Mouse (Mus musculus) lung, postnatal 0 days (tissue): Measurements from ENCODE around the gene Adcy6. TPM values are rescaled to one million over a fixed set of nuclear protein-coding genes. Genes with fewer than 3 reads are reported as not detected.

ENCODE experiments used
- ATAC-seq: fragments of 200-750 bp; cut with Nextera tagmentation; 2 replicates; pipeline ENCODE4 v1.8.0; 2017; ENCODE audit warnings: moderate library complexity
- DNase-seq: peaks from one replicate; pipeline ENCODE4 v3.0.0-alpha.2; 2016; ENCODE audit warnings: low spot score
- H3K27ac ChIP-seq: fragments of 300-500 bp; sonication (generic); 2 replicates; pipeline ENCODE4 v1.5.1; 2014; ENCODE audit warnings: antibody characterized with exemption, mild to moderate bottlenecking, low read length, mixed read lengths
- H3K27me3 ChIP-seq: fragments of 300-500 bp; sonication (generic); replicated peaks from 2 replicates; pipeline ENCODE4 v1.6.1; 2014; ENCODE audit warnings: low read length, mixed read lengths; ENCODE audit not compliant: insufficient read depth
- H3K36me3 ChIP-seq: fragments of 300-500 bp; sonication (generic); 2 replicates; pipeline ENCODE4 v1.6.1; 2014; ENCODE audit warnings: low read length, mixed read lengths; ENCODE audit not compliant: insufficient read depth
- H3K4me1 ChIP-seq: fragments of 300-500 bp; sonication (generic); 2 replicates; pipeline ENCODE4 v1.6.1; 2014; ENCODE audit warnings: antibody characterized with exemption, low read depth, low read length, mixed read lengths; ENCODE audit not compliant: insufficient read depth
- H3K4me2 ChIP-seq: fragments of 300-500 bp; sonication (generic); replicated peaks from 2 replicates; pipeline ENCODE4 v1.6.1; 2014; ENCODE audit warnings: low read depth, mild to moderate bottlenecking, low read length, moderate library complexity, mixed read lengths
- H3K4me3 ChIP-seq: fragments of 300-500 bp; sonication (generic); 2 replicates; pipeline ENCODE4 v1.5.1; 2014; ENCODE audit warnings: low read depth, low read length
- H3K9ac ChIP-seq: fragments of 300-500 bp; sonication (generic); replicated peaks from 2 replicates; pipeline ENCODE4 v1.6.1; 2014; ENCODE audit warnings: low read depth, mild to moderate bottlenecking
- H3K9me3 ChIP-seq: fragments of 300-500 bp; sonication (generic); 2 replicates; pipeline ENCODE4 v1.6.1; 2016; ENCODE audit warnings: low read length, mixed read lengths
- CTCF ChIP-seq: IDR thresholded peaks from 2 replicates; pipeline ENCODE4 v1.5.1; 2016; ENCODE audit warnings: antibody characterized with exemption, mild to moderate bottlenecking
- EP300 ChIP-seq: IDR thresholded peaks from 2 replicates; pipeline ENCODE4 v1.6.1; 2016; ENCODE audit warnings: antibody characterized with exemption, mild to moderate bottlenecking, control low read depth
- WGBS: fragments of 180-500 bp; shearing (Covaris S2); extraction: QIAGEN DNeasy Blood & Tissue Kit; methylation state at CpG from one replicate; pipeline ENCODE4 v1.1.7; 2014; 5-methylcytosine and 5-hydroxymethylcytosine counted together
- polyA plus RNA-seq: library from polyadenylated mRNA; unstranded; fragments of >200 nt; fragmentation: Nextera tagmentation; extraction: Ambion mirVana; gene quantifications from 2 replicates; pipeline ENCODE4 v1.2.1, GENCODE M21; 2015

The Adcy6 gene
- polyA plus RNA-seq, 1 experiment from 2014 or later = 9.2 TPM

DNA sequence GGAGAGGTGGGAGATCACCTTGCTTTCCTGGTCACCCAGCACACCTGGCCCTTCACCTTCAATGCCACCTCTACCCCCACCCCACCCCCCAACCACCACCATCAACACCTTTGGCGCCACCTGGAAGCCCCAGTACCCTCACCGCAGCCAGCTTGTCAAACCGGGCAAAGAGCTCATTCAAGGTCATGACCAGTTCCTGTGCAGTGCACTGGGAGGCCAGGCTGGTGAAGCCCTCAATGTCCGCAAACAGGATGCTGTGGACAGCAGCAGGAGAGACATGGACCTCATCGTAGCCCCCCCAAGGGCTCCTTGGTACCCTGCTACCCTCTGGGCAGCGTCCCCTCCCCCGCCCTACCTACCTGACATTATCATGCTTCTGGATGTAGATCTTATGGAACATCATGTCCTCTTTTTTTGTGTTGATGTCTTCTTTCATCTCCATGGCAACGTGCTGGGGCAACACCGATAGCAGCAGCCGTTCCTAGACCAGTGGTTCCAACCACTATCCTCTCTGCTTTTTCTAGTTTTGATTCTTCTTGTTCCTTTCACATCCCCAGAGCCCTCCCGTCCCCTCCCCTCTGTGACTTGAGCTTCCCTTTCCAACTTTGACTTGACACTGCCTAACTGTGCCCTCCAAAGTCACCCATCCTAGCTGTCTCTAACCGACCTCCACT, 9.7 kb downstream of the Adcy6 start:
- TF ChIP-seq CTCF (no peak), EP300 (no peak)
- H3K27me3 ChIP-seq = no peaks in the 10 kb centered on the region
- 89% methylated on average over 12 of the region's 12 CpGs for WGBS
- H3K36me3 ChIP-seq = peaks cover 35% of the 10 kb centered on the region
- no peak overlapping the region for H3K4me2 ChIP-seq
- peaks cover 14% of the 10 kb centered on the region; the same call in 1 of the 2 replicates for H3K4me1 ChIP-seq
- H3K4me3 ChIP-seq = no peak overlapping the region
- no peak for DNase-seq
- H3K9ac ChIP-seq = no peak overlapping the region
- no peak for ATAC-seq
- no peaks in the 10 kb centered on the region for H3K9me3 ChIP-seq
- no peak overlapping the region for H3K27ac ChIP-seq

- no peak overlapping the region for H3K9ac ChIP-seq
- no peak overlapping the region for H3K27ac ChIP-seq
- no peak overlapping the region for H3K4me3 ChIP-seq
- no peak for DNase-seq
- 92% methylated on average over 14 of the region's 14 CpGs for WGBS
- no peaks in the 10 kb centered on the region for H3K4me1 ChIP-seq
- H3K4me2 ChIP-seq = no peak overlapping the region
- H3K27me3 ChIP-seq = no peaks in the 10 kb centered on the region
- no peak for ATAC-seq
- no peaks in the 10 kb centered on the region for H3K9me3 ChIP-seq
- TF ChIP-seq EP300 (no peak), CTCF (no peak)
- H3K36me3 ChIP-seq = peaks cover 53% of the 10 kb centered on the region
Observed at GRCm38 (mm10) chr15:98596609-98597008, 13.3 kb downstream of the Adcy6 start.

DNA sequence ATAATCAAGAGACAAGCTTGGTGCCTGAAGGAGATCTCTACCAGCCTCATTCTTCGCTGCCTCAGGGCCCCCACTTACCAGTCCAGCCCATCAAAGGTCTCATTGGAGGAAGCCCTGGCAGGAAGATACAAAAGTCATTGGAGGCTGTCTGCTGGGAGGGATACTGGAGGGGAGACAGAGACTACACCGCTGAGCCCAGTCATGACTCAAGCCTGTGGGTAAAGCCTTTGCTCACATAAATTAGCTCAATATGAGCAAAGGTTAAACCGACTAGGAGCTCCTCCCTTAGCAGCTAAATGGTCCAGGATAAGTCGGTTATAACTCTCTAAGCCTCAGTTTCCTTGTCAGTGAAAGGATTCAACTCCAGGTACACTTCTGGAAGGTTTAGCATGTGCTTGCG, 14.8 kb downstream of the Adcy6 start:
- WGBS = 87% methylated on average over 5 of the region's 5 CpGs
- no peak for TF ChIP-seq EP300
- no peak for TF ChIP-seq CTCF
- no peaks in the 10 kb centered on the region for H3K4me1 ChIP-seq

GRCm38 (mm10) chr15:98594193-98594592, 15.7 kb downstream of the Adcy6 start:
- Histone ChIP-seq H3K27ac (no peak overlapping the region), H3K4me2 (no peak overlapping the region), H3K36me3 (peaks cover 48% of the 10 kb centered on the region), H3K9ac (no peak overlapping the region), H3K4me3 (no peak overlapping the region), H3K27me3 (no peaks in the 10 kb centered on the region), H3K4me1 (no peaks in the 10 kb centered on the region), H3K9me3 (no peaks in the 10 kb centered on the region)
- ATAC-seq (no peak), DNase-seq (no peak)
- 63% methylated on average over 19 of the region's 19 CpGs for WGBS
- TF ChIP-seq EP300 (no peak), CTCF (no peak)

More for the DNA sequence above, 14.8 kb downstream of the Adcy6 start:
- no peak for ATAC-seq
- H3K27ac ChIP-seq = no peak overlapping the region
- no peak for DNase-seq
- H3K4me3 ChIP-seq = no peak overlapping the region
- no peaks in the 10 kb centered on the region for H3K9me3 ChIP-seq
- no peak overlapping the region for H3K4me2 ChIP-seq
- H3K9ac ChIP-seq = no peak overlapping the region
- no peaks in the 10 kb centered on the region for H3K27me3 ChIP-seq
- peaks cover 48% of the 10 kb centered on the region for H3K36me3 ChIP-seq

- 67% methylated on average over 3 of the region's 4 CpGs for WGBS
Observed at GRCm38 (mm10) chr15:98591396-98591795, 18.5 kb downstream of the Adcy6 start.

DNA sequence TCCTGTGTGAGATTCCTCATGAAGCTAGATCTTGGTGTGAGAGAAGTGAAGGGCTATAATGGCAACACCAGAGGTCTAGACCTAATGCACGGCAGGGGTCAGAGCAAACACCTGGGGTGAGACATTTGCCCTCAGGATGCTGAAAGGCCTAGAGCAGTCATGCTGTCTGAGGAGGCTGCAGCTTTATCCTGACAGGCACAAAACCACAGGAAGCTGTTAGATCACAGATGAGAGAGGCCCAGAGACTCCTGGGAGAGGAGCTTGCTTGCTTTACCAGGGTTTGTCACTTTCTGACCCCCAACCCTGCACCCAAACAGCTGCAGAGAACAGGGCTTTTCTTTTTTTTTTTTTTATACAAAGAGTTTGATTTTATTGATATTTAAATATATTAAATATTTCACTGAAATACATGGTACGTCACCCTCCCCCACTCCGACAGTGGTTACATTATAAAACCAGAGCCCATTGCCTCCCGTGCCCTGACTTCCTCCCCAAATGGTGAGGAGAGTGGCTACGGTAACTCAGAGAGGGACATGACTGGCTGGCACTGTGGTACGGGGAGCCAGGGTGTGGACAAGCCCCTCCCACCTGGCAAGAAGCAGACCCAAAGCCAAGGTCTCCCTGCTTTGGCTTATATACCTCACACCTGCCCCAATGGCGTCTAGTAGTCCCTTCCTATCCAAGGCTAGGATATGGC, 20.1 kb downstream of the Adcy6 start:
- no peaks in the 10 kb centered on the region for H3K27me3 ChIP-seq
- no peak for DNase-seq
- no peak overlapping the region for H3K4me2 ChIP-seq
- H3K9ac ChIP-seq = no peak overlapping the region
- H3K36me3 ChIP-seq = peaks cover 22% of the 10 kb centered on the region; the same call in 1 of the 2 replicates
- WGBS = 62% methylated on average over 7 of the region's 7 CpGs
- H3K27ac ChIP-seq = no peak overlapping the region
- no peaks in the 10 kb centered on the region for H3K9me3 ChIP-seq
- H3K4me1 ChIP-seq = no peaks in the 10 kb centered on the region
- no peak for TF ChIP-seq CTCF
- TF ChIP-seq EP300 = no peak
- H3K4me3 ChIP-seq = no peak overlapping the region
- no peak for ATAC-seq

More at GRCm38 (mm10) chr15:98591396-98591795, 18.5 kb downstream of the Adcy6 start:
- TF ChIP-seq EP300 (no peak), CTCF (no peak)
- DNase-seq = no peak
- Histone ChIP-seq H3K4me2 (no peak overlapping the region), H3K4me1 (no peaks in the 10 kb centered on the region), H3K4me3 (no peak overlapping the region), H3K9me3 (no peaks in the 10 kb centered on the region), H3K27me3 (no peaks in the 10 kb centered on the region), H3K9ac (no peak overlapping the region), H3K27ac (no peak overlapping the region), H3K36me3 (peaks cover 28% of the 10 kb centered on the region; the same call in 1 of the 2 replicates)
- ATAC-seq = no peak
